Mouse (Mus musculus) thymus, postnatal 25 days (tissue): ENCODE results near the gene Mras.

Source experiments
- DNase-seq: peaks from one replicate; pipeline ENCODE4 v3.0.0; 2022

Gene Mras

GRCm38 (mm10) chr9:99439064-99439463 is 1.9 kb upstream of the Mras start:
- DNase-seq = no peak

DNA sequence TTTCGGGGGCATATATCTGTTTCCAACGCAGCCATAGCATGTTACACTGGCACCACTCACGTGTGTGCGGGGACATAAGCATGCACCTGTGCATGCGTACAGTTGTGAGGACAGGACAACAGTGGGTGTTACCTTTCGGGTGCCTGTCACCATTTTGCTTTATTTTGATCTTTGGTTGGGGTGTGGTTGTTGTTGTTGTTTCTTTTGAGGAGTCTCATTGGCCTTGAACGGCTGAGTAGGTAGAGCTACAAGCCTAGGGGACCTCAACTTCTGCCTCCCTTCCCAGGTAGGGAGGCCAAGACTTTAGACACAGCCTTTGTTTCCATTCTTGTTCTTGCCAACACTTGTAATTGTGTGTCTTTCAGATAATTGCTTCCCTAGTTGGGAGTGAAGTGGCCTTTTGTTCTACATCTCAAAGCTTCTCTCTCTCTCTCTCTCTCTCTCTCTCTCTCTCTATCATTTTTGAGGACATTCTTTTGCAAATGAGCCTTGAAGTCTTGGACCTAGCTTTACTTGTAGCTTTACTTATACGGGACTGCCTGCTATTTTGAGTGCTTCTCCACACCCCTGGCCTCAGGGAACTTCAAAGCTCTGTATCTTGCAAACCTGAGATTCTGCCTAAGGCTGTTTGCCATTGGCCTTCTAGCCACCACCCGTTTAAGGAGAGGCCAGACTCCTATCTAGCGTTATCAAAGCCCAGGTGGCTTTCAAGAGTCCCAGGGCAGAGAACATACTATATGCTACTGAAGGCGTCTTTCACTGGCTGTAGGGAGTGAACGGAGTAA is 792 bp upstream of the Mras start:
- no peak for DNase-seq

GRCm38 (mm10) chr9:99436182-99437030 is 775 bp downstream of the Mras start:
- DNase-seq = peak; percentile 31

- no peak for DNase-seq
Measured at GRCm38 (mm10) chr9:99435619-99436181, 1.5 kb downstream of the Mras start.

DNA sequence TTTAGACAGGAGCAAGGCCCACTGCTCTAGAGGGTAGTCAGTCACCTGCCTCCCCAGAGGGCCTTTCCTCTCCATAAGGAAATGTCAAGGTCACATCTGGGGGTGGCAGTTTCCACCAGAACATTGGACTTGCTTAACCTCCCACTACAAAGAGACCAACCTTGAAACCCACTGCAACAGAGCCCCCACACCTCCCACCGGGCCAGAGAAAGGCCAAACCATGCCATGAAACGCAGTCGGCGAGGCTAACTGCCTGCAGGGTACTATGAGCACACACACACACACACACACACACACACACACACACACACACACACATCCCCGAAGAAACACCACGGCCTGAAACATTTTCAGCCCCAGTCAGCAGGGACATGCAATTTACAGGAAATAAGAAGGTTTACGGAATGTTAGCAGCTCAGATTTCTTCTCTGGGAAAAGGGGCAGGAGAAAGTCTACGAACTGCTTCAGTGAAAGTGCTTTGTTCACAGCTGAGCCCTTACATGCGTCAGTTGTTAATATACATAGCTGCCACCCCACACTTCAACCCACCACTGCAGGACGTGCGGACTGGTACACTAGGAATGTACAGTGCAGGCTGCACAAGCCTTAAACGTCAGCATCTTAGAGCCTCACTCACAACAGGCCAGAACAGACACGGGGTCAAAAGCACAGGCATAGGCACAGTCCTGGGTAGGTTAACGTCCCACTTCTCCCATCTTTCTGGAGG is 2.1 kb downstream of the Mras start:
- DNase-seq = no peak

DNA sequence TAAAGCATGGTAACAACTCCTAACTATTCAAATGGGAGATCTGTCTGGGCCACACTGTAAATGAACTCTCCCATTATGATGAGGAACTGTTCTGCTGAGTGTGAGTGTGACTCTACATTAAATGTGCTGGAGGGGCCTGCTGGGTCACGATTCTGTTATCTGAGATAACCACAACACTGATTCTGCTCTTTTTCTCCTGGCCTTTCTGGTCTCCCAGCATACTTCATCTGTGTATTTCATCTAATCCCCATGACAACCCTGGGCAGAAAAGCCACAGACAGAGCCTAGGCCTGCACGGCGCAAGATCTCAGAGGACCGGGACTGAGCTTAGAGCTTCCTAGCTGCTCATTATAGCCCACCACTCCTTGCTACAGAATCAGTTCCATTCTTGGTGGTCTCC is 4.7 kb downstream of the Mras start:
- no peak for DNase-seq

DNA sequence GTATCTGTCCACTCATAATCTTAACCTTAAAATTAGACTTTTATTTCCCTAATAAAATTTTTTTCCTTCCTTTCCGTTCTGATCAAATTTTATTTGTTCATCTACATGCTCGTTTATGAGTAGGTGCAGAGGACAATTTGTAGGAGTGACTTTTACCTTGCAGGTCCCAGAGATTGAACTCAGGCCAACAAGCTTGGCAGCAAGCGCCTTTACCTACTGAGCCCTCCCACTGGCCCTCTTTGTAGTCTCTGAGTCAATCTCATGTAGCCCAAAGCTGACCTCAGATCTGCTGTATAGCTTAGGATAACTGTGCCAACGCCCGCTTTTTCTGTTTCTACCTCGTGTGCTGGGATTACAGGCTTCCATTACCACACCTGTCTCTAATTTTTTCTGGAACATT is 5.2 kb downstream of the Mras start:
- DNase-seq = no peak

- DNase-seq = no peak
Measured at GRCm38 (mm10) chr9:99431346-99431745, 5.8 kb downstream of the Mras start.

DNA sequence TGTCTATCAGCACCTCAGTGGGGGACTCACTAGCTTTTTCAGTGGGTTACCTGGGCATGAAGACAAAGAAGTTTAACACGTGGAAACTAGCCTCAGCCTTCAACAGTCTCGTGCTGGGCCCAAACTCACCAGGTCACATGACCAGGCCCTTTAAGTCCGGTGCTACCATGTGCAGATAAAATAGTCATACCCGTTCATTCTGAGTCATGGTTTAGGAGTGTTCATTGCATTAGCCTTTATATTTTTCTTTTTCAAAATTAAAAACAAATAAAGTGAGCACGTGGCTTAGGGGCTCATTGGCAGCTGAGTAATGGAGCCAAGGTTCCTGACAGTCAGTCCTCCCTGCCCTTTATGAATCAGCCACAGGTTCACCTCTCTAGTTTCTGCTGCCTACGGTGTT is 6.4 kb downstream of the Mras start:
- no peak for DNase-seq

DNA sequence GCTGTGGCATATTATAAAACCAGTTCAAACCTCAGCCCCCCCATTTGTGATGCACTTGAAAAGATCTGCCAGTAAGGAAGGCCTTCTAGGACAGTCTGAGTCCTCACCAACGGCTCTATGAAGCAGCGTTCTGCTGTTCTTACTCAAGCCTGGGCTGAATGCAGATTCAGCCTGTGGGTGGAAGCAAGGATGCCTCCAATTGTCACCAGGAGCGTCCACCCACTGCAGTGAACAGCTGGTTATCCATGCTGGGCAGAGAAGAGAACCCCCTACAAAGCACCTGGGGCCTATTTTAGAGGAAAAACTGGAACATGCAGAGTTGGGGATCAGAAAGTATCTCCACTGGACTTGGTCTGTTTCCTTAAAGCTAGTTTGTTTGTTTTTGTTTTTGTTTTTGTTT is 7.3 kb downstream of the Mras start:
- no peak for DNase-seq

DNA sequence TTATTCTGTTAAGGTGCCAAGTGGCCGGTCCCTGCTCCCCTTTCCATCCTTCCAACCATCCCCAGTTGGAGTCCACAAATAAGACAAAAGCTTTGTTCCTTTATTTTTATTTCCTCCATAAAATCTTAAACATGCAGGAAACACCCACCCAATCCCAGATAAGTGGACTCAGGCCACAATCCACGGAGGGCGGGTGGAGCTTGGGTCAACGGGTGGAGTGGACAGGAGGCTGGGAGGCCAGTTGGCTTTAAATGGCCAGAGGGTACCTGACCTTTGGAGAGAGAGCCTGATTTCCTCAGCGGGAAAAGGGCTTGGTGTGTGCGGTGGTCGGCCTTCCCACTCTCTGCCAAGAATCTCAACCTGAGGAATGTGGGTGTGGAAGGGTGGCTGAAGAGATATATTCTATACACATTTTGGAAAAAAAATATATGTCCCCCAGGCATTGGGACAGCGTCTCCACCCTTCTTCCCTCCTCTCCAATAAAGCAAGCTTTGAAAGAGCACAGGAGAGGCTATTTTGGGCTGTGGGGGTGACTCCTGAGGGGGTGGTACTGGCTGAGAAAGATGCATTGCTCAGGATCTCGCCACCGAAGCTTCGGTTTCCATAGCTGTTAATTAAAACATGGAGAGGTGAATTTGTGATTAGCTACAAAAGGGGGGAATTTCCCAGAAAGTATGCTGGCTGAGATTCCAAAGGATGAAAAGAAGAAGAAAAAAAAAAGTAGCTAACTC is 8.4 kb downstream of the Mras start:
- DNase-seq = no peak

- no peak for DNase-seq
Measured at GRCm38 (mm10) chr9:99425262-99425661, 11.9 kb downstream of the Mras start.

DNA sequence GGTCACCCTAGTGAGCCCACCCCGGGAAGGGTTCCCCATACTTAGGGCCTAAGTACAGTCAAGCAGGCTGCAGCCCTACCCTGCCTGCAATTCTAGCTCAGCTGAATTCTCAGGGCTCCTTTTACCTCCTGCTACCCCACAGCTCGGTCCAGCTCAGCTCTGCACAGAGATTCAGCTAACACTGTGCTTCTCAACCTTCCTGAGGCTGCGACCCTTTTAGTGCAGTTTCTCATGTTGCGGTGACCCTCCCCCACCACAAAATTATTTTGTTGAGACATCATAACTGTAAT is 12.7 kb downstream of the Mras start:
- DNase-seq = no peak

DNA sequence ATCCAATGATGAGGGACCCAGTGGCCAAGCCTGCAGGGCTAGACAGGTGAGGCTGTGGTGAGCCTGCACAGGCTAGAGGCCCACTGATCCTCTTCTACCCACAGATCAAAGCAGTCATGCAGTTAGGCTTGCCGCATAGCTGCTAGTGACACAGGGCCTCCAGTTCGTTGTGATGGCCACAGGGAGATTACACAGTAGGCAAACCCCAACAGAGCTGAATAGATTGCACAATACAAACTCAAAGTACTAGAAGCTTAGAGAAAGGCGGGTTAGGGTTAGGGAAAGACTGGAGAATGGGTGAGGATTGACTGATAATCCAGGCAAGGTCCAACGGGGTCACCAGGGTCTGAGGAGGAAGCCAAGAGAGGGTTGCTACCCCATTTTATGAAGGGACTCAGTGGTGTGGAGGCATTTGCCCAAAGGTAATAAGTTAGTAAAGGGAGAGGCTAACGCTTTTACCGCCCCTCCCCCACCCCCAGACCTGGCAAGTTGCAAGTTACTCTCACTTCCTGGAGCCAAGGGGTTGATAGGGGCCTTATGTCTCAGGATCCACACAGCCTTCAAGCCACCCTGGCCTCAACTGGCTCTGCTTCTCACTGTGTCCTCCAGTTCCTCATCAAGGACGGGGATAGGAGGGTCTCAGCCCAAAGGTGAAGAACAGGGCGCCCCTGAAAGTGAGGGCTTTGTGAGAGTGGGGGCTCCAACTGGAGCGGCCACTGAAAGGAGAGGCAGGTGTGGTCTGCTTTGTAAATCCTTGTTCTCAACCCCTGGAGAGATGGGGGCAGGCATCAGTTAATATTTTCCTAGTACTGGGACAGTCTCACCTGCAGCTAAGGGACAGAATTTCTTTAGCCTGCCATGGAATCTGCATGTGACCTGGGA is 13.2 kb downstream of the Mras start:
- no peak for DNase-seq

DNA sequence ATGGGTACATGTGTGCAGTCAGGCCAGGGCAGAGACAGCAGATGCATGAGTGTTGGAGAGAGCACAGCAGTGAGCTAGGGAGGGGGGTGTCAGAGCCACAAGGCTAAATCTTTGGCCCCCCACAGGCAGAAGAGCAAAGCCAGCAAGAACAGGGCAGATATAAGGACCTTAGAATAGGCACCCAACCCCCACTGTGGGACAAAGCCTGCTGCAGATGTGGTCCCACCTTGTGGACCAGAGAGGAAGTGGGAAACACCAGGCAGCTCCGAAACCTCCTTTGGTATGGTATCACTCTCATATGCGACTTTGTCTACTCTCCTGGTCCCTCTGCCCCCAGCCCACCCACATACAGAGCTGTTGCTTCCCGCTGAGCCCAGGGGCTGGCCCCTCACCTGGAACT is 15.3 kb downstream of the Mras start:
- no peak for DNase-seq

DNA sequence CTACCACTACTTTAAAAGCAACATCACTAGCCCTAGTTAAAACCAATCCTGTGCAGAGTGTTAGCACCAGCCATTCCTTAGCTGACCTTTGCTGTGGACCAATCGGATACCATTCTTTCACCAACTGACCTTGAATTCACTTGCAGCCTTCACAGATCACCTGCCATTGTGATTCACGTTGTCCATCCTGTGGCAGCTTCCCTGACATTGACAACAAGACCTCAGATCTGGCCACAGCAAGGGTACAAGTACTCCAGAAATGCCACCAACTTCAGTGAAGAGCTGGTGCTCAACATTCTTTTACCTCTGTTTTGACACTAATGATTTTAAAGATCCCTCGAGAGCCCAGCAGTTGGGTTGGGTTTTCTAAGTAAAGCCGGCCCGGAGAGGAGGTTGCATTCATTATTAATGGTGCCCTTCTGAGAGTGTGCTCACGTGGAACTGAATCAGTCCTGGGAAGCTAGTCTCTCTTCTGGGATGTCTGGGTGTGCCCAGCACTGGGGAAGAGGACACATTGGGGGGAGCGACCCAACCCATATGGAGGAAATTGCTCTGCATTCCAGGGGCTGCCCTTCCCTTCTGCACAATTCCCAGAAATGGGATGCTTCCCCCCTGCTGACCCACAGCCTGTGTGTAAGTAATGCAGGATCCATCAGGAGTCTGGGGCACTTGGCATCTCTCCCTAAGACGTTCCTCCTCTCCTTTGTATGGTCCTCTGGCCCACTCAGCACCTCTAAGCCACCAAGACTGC is 17.1 kb downstream of the Mras start:
- no peak for DNase-seq

GRCm38 (mm10) chr9:99418377-99418776 is 18.8 kb downstream of the Mras start:
- no peak for DNase-seq

DNA sequence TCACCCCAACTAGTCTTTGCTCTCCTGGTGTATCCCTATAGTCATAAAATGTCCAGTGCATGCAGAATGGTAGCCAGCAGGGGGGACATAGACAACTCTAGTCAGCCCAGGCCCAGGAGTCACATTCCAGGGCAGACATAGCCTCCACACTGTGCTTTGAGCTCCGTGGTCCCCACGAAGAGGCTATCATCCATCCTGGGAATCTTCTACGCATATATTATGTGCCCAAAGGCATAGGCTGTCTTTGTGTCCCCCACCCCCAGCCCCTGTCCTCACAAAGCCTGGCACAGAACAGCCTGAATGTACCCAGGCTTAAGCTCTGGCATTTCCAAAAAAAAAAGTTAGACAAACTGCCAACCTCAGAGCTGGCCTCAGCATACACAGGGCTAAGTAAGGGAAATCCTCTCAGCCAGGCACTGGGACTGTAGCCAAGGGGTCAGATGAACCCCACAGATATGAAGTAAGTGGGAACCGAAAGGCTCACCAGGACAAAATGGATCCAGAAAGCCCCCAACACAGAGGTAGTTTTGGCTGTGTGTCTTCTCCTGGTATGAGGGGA is 19.8 kb downstream of the Mras start:
- no peak for DNase-seq

- no peak for DNase-seq
Measured at GRCm38 (mm10) chr9:99416809-99417208, 20.4 kb downstream of the Mras start.

DNA sequence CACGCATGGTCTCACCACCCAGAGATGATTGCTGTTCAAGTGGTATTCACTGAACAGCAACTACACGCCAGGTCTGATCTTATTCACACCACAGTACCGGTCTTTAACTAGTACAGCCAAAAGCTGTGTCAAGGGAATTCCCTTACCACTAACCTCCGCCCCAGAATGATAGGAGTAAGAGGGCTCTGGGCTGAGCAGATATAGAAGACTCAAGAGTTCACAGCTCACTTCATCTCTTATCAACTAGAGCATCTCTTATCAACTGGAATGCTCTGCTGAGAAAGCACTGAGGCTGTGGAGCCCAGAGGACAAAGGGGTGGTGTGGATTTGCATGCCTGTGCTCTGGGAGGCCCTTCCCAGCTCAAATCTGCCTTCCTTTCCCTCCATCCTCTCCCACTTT is 25.4 kb downstream of the Mras start:
- DNase-seq = no peak

DNA sequence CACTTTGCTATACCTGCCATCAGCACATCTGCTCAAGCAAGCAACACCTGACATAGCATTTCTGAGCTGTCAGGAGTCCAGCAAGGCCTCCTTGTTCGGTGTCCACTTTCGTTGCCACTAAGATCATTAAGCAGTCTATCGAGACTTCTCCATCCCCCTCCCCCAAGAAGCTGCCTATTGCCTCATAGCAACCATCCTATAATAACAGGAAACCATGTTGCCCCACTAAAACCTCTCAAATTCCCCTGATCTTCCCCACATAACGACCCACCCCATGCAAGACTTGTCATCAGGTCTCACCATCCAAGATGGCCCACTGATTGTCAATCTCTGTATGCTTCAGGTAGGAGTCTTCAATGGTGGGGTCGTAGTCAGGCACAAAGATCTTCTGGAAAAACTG is 26.1 kb downstream of the Mras start:
- no peak for DNase-seq
